Mouse (Mus musculus): ENCODE measurements at regions not wholly inside any gene's neighbourhood (a gene's known extent, or its start where the extent isn't known, plus 50 kb on each side); places are given as distances from the start of the nearest gene placed in this dataset.

- no peak for DNase-seq (ENCODE audit: low spot score)
These were observed 161.6 kb upstream of the Fggy start for GRCm38 (mm10) chr4:95395746-95396145.

- DNase-seq (ENCODE audit: low spot score), result no peak
These were observed 159.0 kb upstream of the Fggy start for GRCm38 (mm10) chr4:95398301-95398700.

- no peak for DNase-seq (ENCODE audit: low spot score)
These were observed 155.0 kb upstream of the Fggy start for GRCm38 (mm10) chr4:95402273-95402672.

- DNase-seq (ENCODE audit: low spot score), result no peak
These were observed 140.2 kb upstream of the Fggy start for GRCm38 (mm10) chr4:95417075-95417474.

- no peak for DNase-seq (ENCODE audit: low spot score)
These were observed 130.7 kb upstream of the Fggy start for GRCm38 (mm10) chr4:95426563-95426962.

GRCm38 (mm10) chr4:95434543-95434942, 122.8 kb upstream of the Fggy start:
- DNase-seq (ENCODE audit: low spot score), result no peak

GRCm38 (mm10) chr4:95435080-95435479, 122.2 kb upstream of the Fggy start:
- no peak for DNase-seq (ENCODE audit: low spot score)

GRCm38 (mm10) chr4:95439834-95440233, 117.5 kb upstream of the Fggy start:
- DNase-seq (ENCODE audit: low spot score), result no peak

- no peak for DNase-seq (ENCODE audit: low spot score)
These were observed 113.2 kb upstream of the Fggy start for GRCm38 (mm10) chr4:95443854-95444811.

GRCm38 (mm10) chr4:95450286-95450685, 107.0 kb upstream of the Fggy start:
- DNase-seq (ENCODE audit: low spot score), result no peak

- DNase-seq (ENCODE audit: low spot score), result no peak
These were observed 105.5 kb upstream of the Fggy start for GRCm38 (mm10) chr4:95451831-95452230.

GRCm38 (mm10) chr4:95456318-95456717, 101.0 kb upstream of the Fggy start:
- DNase-seq (ENCODE audit: low spot score), result no peak

- DNase-seq (ENCODE audit: low spot score), result no peak
These were observed 100.4 kb upstream of the Fggy start for GRCm38 (mm10) chr4:95456943-95457342.

- DNase-seq (ENCODE audit: low spot score), result no peak
These were observed 94.8 kb upstream of the Fggy start for GRCm38 (mm10) chr4:95462476-95462875.

GRCm38 (mm10) chr4:95463082-95463825, 94.1 kb upstream of the Fggy start:
- no peak for DNase-seq (ENCODE audit: low spot score)

GRCm38 (mm10) chr4:95466647-95467046, 90.7 kb upstream of the Fggy start:
- no peak for DNase-seq (ENCODE audit: low spot score)

GRCm38 (mm10) chr4:95467526-95467925, 89.8 kb upstream of the Fggy start:
- DNase-seq (ENCODE audit: low spot score), result no peak

- DNase-seq (ENCODE audit: low spot score), result no peak
These were observed 82.4 kb upstream of the Fggy start for GRCm38 (mm10) chr4:95474726-95475406.

- DNase-seq (ENCODE audit: low spot score), result no peak
These were observed 81.1 kb upstream of the Fggy start for GRCm38 (mm10) chr4:95476071-95476724.

- DNase-seq (ENCODE audit: low spot score), result no peak
These were observed 73.7 kb upstream of the Fggy start for GRCm38 (mm10) chr4:95483571-95483970.

GRCm38 (mm10) chr4:95487323-95487722, 70.0 kb upstream of the Fggy start:
- no peak for DNase-seq (ENCODE audit: low spot score)

GRCm38 (mm10) chr4:95487969-95488368, 69.3 kb upstream of the Fggy start:
- no peak for DNase-seq (ENCODE audit: low spot score)
